ENCODE assay signal across 9 mouse cellular contexts in the genomic region with DNA sequence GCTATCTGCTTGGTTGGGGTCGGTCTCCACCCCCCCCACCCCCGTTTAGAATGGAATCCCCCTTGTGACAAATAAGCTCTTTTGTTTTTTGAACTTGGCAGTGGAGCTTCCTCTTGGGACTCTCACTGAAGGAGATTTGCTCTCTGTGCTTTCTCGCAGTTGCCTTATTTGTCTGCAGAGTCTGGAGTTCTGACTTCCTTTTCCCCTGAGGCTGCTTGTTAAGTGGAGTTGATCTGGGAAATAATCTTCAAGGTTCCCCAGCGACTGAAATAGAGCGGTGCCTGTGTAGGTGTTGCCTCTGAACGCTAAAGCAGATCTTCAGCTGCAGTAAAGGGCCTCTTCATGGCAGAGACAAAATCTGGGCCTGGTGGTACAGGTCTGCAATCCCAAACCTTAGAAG. TPM values are rescaled to one million over a fixed set of nuclear protein-coding genes. Genes with fewer than 3 reads are reported as not detected.
A peak's percentile ranks its signal among the peaks of the same experiment; 100 is the strongest.
DNase-seq lines count a peak whose midpoint lies in the region; ATAC-seq and TF ChIP-seq lines count a peak whose summit lies in the region.
"Had no signal": no experiment of that assay in that cellular context is flagged by ENCODE, and none has a peak within 500 bp of the region (broad histone marks: within the 10 kb centered on the region; RNA-seq: fewer than 3 reads in every experiment).

No protein-coding gene starts in this region.

- no peak for DNase-seq in forebrain, embryonic 10.5 days (ENCODE audit: extremely low spot score, low spot score)
- no peak for DNase-seq in spleen, adult 2 months (ENCODE audit: low read depth in 1 of 2, low spot score in 2 of 2)
- no peak for DNase-seq in spleen, postnatal 4 days (ENCODE audit: low spot score in 2 of 2)
- peak; percentile 51 for DNase-seq in induced T-regulatory cell, adult 2 months (ENCODE audit: low read depth)
- DNase-seq in stomach, postnatal 0 days (ENCODE audit: low spot score) = no peak
- DNase-seq in layer of hippocampus, adult 11-12 months (ENCODE audit: low spot score) = no peak
- DNase-seq in natural killer cell, adult 2 months (ENCODE audit: low spot score in 2 of 2) = no peak

- H3K36me3 ChIP-seq in forebrain, embryonic 10.5 days (replicated peaks) = peaks cover 7% of the 10 kb centered on the region; the same call in 1 of the 2 replicates
- H3K36me3 ChIP-seq in forebrain, embryonic 12.5 days (replicated peaks) = no peaks in the 10 kb centered on the region
- no peaks in the 10 kb centered on the region for H3K36me3 ChIP-seq in spleen, adult 2 months (ENCODE audit: control insufficient read depth, insufficient read depth, low read length)
- H3K36me3 ChIP-seq in stomach, postnatal 0 days (ENCODE audit: control insufficient read depth, insufficient read depth, low read length) = no peaks in the 10 kb centered on the region

- H3K4me1 ChIP-seq in forebrain, embryonic 10.5 days = peaks cover 50% of the 10 kb centered on the region
- peaks cover 38% of the 10 kb centered on the region for H3K4me1 ChIP-seq in forebrain, embryonic 12.5 days
- H3K4me1 ChIP-seq in spleen, adult 2 months (ENCODE audit: control insufficient read depth, insufficient read depth, insufficient read length) = peaks cover 17% of the 10 kb centered on the region
- peaks cover 10% of the 10 kb centered on the region; the same call in 1 of the 2 replicates for H3K4me1 ChIP-seq in stomach, postnatal 0 days (replicated peaks; ENCODE audit: control insufficient read depth, insufficient read depth)

- no peak for ATAC-seq in forebrain, embryonic 12.5 days (ENCODE audit: low FRiP score)
- no peak for ATAC-seq in stomach, postnatal 0 days (ENCODE audit: low FRiP score, low TSS enrichment)

- 28% methylated on average over 6 of the region's 6 CpGs for WGBS in forebrain, embryonic 10.5 days
- WGBS in forebrain, embryonic 12.5 days = 27% methylated on average over 6 of the region's 6 CpGs
- WGBS in spleen, adult 2 months = 25% methylated on average over 6 of the region's 6 CpGs
- WGBS in stomach, postnatal 0 days = 12% methylated on average over 6 of the region's 6 CpGs

- no peak for TF ChIP-seq EP300 in stomach, postnatal 0 days (optimal IDR thresholded peaks at IDR 0.05)

- no peaks in the 10 kb centered on the region for H3K9me3 ChIP-seq in forebrain, embryonic 10.5 days
- H3K9me3 ChIP-seq in forebrain, embryonic 12.5 days = 0 out of 2 replicates have a peak, but pooled peaks cover 3% of the 10 kb centered on the region
- H3K9me3 ChIP-seq in stomach, postnatal 0 days (ENCODE audit: control insufficient read depth, low read length) = no peaks in the 10 kb centered on the region

- no peak overlapping the region for H3K9ac ChIP-seq in forebrain, embryonic 12.5 days
- no peak overlapping the region for H3K9ac ChIP-seq in stomach, postnatal 0 days (ENCODE audit: low read length)

- TF ChIP-seq CTCF in spleen, adult 2 months (IDR thresholded peaks at IDR 0.05; ENCODE audit: extremely low read depth, insufficient read depth, insufficient read length, insufficient replicate concordance) = no peak
- no peak for TF ChIP-seq CTCF in stomach, postnatal 0 days (IDR thresholded peaks at IDR 0.05; ENCODE audit: low read depth)

- H3K27me3 ChIP-seq in forebrain, embryonic 10.5 days (ENCODE audit: poor library complexity, severe bottlenecking) = no peaks in the 10 kb centered on the region
- no peaks in the 10 kb centered on the region for H3K27me3 ChIP-seq in forebrain, embryonic 12.5 days
- H3K27me3 ChIP-seq in spleen, adult 2 months (ENCODE audit: control insufficient read depth, insufficient read depth, low read length) = no peaks in the 10 kb centered on the region
- no peaks in the 10 kb centered on the region for H3K27me3 ChIP-seq in stomach, postnatal 0 days (ENCODE audit: control insufficient read depth, insufficient read depth, low read length)

- no peak for TF ChIP-seq POLR2A in spleen, adult 2 months (IDR thresholded peaks at IDR 0.05; ENCODE audit: low read depth, low read length)

- H3K4me3 ChIP-seq in forebrain, embryonic 10.5 days = no peak overlapping the region
- H3K4me3 ChIP-seq in forebrain, embryonic 12.5 days (replicated peaks) = no peak overlapping the region
- no peak overlapping the region for H3K4me3 ChIP-seq in spleen, adult 2 months (ENCODE audit: extremely low read depth, insufficient read depth, insufficient read length)
- H3K4me3 ChIP-seq in stomach, postnatal 0 days (ENCODE audit: low read depth, low read length) = no peak overlapping the region
- H3K4me3 ChIP-seq: myocyte had no signal

- H3K27ac ChIP-seq in forebrain, embryonic 10.5 days = peak overlapping the region; percentile 53
- no peak overlapping the region; the same call in 1 of the 2 replicates for H3K27ac ChIP-seq in forebrain, embryonic 12.5 days
- peak overlapping the region; percentile 53; the same call in 1 of the 2 replicates for H3K27ac ChIP-seq in spleen, adult 2 months (ENCODE audit: insufficient read depth, low read length)
- peak overlapping the region; percentile 78 for H3K27ac ChIP-seq in stomach, postnatal 0 days (replicated peaks)

- H3K4me2 ChIP-seq in forebrain, embryonic 12.5 days = no peak overlapping the region
- H3K4me2 ChIP-seq in stomach, postnatal 0 days (replicated peaks; ENCODE audit: low read depth) = no peak overlapping the region

RNA-seq across cellular contexts. Expression of gene Reep3, which starts 18.4 kb away (rescaled TPM):
- polyA plus RNA-seq in forebrain, embryonic 10.5 days (2016; fragmentation: Nextera tagmentation; extraction: Ambion mirVana) = 30.9 and 32.7 TPM in 2 replicates
- polyA plus RNA-seq in forebrain, embryonic 12.5 days (2016; fragmentation: Nextera tagmentation; extraction: Ambion mirVana) = 43.8 and 46.9 TPM in 2 replicates
- polyA plus RNA-seq in spleen, adult 2 months (2012; rRNA removed) = 8.6 and 9.0 TPM in 2 replicates
- polyA plus RNA-seq in stomach, postnatal 0 days (2015; fragmentation: Nextera tagmentation; extraction: Ambion mirVana) = 38.2 and 38.6 TPM in 2 replicates

RNA-seq across cellular contexts. Expression of gene Jmjd1c, which starts 19.2 kb away (rescaled TPM):
- polyA plus RNA-seq in forebrain, embryonic 10.5 days (2016; fragmentation: Nextera tagmentation; extraction: Ambion mirVana) = 29.7 and 30.6 TPM in 2 replicates
- polyA plus RNA-seq in forebrain, embryonic 12.5 days (2016; fragmentation: Nextera tagmentation; extraction: Ambion mirVana) = 50.3 and 58.6 TPM in 2 replicates
- 14.4 and 16.0 TPM in 2 replicates for polyA plus RNA-seq in spleen, adult 2 months (2012; rRNA removed)
- polyA plus RNA-seq in stomach, postnatal 0 days (2015; fragmentation: Nextera tagmentation; extraction: Ambion mirVana) = 28.8 and 30.7 TPM in 2 replicates
